Mouse (Mus musculus) liver, embryonic 14.5 days (tissue): ENCODE results near the gene Ttc21a. TPM values are rescaled to one million over a fixed set of nuclear protein-coding genes. Genes with fewer than 3 reads are reported as not detected.

Source experiments
- ATAC-seq: fragments of 200-750 bp; cut with Nextera tagmentation; 2 replicates; pipeline ENCODE4 v1.8.0; 2017; ENCODE audit warnings: moderate number of reproducible peaks, mild to moderate bottlenecking, moderate library complexity; ENCODE audit not compliant: insufficient read depth
- DNase-seq, 3 experiments: peaks; one replicate each; pipeline ENCODE4 v3.0.0-alpha.2; 2012 to 2013; ENCODE audit warnings: low read depth in 3 of 3, low spot score in 3 of 3
- H3K27ac ChIP-seq: fragments of 300-500 bp; sonication (generic); 2 replicates; pipeline ENCODE4 v1.5.1; 2014; ENCODE audit warnings: moderate library complexity, mild to moderate bottlenecking, control low read depth, inconsistent platforms
- H3K27me3 ChIP-seq: fragments of 300-500 bp; sonication (generic); 2 replicates; pipeline ENCODE4 v1.6.1; 2014; ENCODE audit warnings: mild to moderate bottlenecking, low read length, moderate library complexity; ENCODE audit not compliant: control insufficient read depth, insufficient read depth
- H3K36me3 ChIP-seq: fragments of 300-500 bp; sonication (generic); replicated peaks from 2 replicates; pipeline ENCODE4 v1.6.1; 2014; ENCODE audit warnings: low read depth; ENCODE audit not compliant: control insufficient read depth, insufficient read depth
- H3K4me1 ChIP-seq, 2 experiments: fragments of 200-500 bp in 1 of 2; fragments of 300-500 bp in 1 of 2; sonication (generic) in 1 of 2; replicated peaks; 2 replicates each; pipeline ENCODE4 v1.6.1; 2012 to 2014; ENCODE audit warnings: antibody characterized with exemption in 1 of 2, inconsistent platforms in 1 of 2, low read length in 1 of 2; ENCODE audit not compliant: control insufficient read depth in 2 of 2, insufficient read depth in 2 of 2
- H3K4me2 ChIP-seq: fragments of 300-500 bp; sonication (generic); 2 replicates; pipeline ENCODE4 v1.6.1; 2014; ENCODE audit warnings: low read depth, mild to moderate bottlenecking, control low read depth, moderate library complexity
- H3K4me3 ChIP-seq, 2 experiments: fragments of 200-500 bp in 1 of 2; fragments of 300-500 bp in 1 of 2; sonication (generic) in 1 of 2; 2 replicates each; pipeline ENCODE4 v1.5.1; 2012 to 2014; ENCODE audit warnings: low read depth in 2 of 2, low read length in 2 of 2, mild to moderate bottlenecking in 2 of 2, control low read depth in 1 of 2, inconsistent platforms in 1 of 2, moderate library complexity in 1 of 2; ENCODE audit not compliant: insufficient read depth in 1 of 2
- H3K9ac ChIP-seq: fragments of 300-500 bp; sonication (generic); replicated peaks from 2 replicates; pipeline ENCODE4 v1.6.1; 2014; ENCODE audit warnings: mild to moderate bottlenecking, control low read depth, moderate library complexity
- H3K9me3 ChIP-seq: fragments of 300-500 bp; sonication (generic); 2 replicates; pipeline ENCODE4 v1.6.1; 2016; ENCODE audit warnings: low read length, mixed read lengths; ENCODE audit not compliant: control insufficient read depth
- CTCF ChIP-seq: IDR thresholded peaks from 2 replicates; pipeline ENCODE4 v1.5.1; 2016; ENCODE audit warnings: antibody characterized with exemption, low read depth, control low read depth
- EP300 ChIP-seq: IDR thresholded peaks from 2 replicates; pipeline ENCODE4 v1.6.1; 2016; ENCODE audit warnings: antibody characterized with exemption, low read depth
- WGBS: fragments of 180-500 bp; shearing (Covaris S2); extraction: QIAGEN DNeasy Blood & Tissue Kit; methylation state at CpG from one replicate; pipeline ENCODE4 v1.1.7; 2014; ENCODE audit not compliant: insufficient replicate concordance; 5-methylcytosine and 5-hydroxymethylcytosine counted together
- polyA plus RNA-seq, 2 experiments: library from polyadenylated mRNA; depleted of rRNA in 1 of 2; stranded (reverse) in 1 of 2; unstranded in 1 of 2; fragments of >200 nt; fragmentation: Nextera tagmentation in 1 of 2; extraction: Ambion mirVana in 1 of 2; gene quantifications; 2 replicates each; pipeline versions ENCODE4 v1.2.1 to v1.2.3; 2012 to 2014

The Ttc21a gene
- polyA plus RNA-seq, 2 experiments = 0.11 to 0.22 TPM

GRCm38 (mm10) chr9:120013251-120013820, 75.9 kb downstream of the Ttc21a start:
- WGBS = 52% methylated on average over 11 of the region's 11 CpGs
- ATAC-seq = no peak
- H3K4me3 ChIP-seq = no peak overlapping the region
- H3K27me3 ChIP-seq = no peaks in the 10 kb centered on the region
- no peak overlapping the region for H3K4me2 ChIP-seq
- H3K36me3 ChIP-seq = no peaks in the 10 kb centered on the region
- H3K9me3 ChIP-seq = no peaks in the 10 kb centered on the region
- TF ChIP-seq CTCF (no peak), EP300 (no peak)
- no peak for DNase-seq
- no peak overlapping the region for H3K9ac ChIP-seq
- H3K27ac ChIP-seq = no peak overlapping the region
- H3K4me1 ChIP-seq = peaks cover 0 to 6% of the 10 kb centered on the region in 2 experiments; a peak in 1 of 4 replicates

GRCm38 (mm10) chr9:120014828-120015227, 77.4 kb downstream of the Ttc21a start:
- no peak overlapping the region for H3K9ac ChIP-seq
- 59% methylated on average over 6 of the region's 6 CpGs for WGBS
- no peaks in the 10 kb centered on the region for H3K27me3 ChIP-seq
- TF ChIP-seq EP300 = no peak
- no peak for TF ChIP-seq CTCF
- DNase-seq (no peak), ATAC-seq (no peak)
- H3K27ac ChIP-seq = no peak overlapping the region
- no peaks in the 10 kb centered on the region for H3K36me3 ChIP-seq
- H3K9me3 ChIP-seq = no peaks in the 10 kb centered on the region
- no peak overlapping the region for H3K4me2 ChIP-seq
- no peak overlapping the region for H3K4me3 ChIP-seq
- H3K4me1 ChIP-seq = peaks cover 0 to 6% of the 10 kb centered on the region in 2 experiments; a peak in 1 of 4 replicates

GRCm38 (mm10) chr9:120016956-120017355, 79.5 kb downstream of the Ttc21a start:
- TF ChIP-seq CTCF (no peak), EP300 (no peak)
- Histone ChIP-seq H3K36me3 (no peaks in the 10 kb centered on the region), H3K9me3 (no peaks in the 10 kb centered on the region), H3K4me3 (no peak overlapping the region), H3K4me1 (no peaks in the 10 kb centered on the region), H3K9ac (no peak overlapping the region), H3K27me3 (no peaks in the 10 kb centered on the region), H3K4me2 (no peak overlapping the region), H3K27ac (no peak overlapping the region)
- WGBS = 68% methylated on average over 10 of the region's 10 CpGs
- ATAC-seq = no peak
- no peak for DNase-seq

Other genes starting within 250 kb of the Ttc21a start
- gene Scn10a, start 218.3 kb upstream of the Ttc21a start, polyA plus RNA-seq (2012; rRNA removed) = 0.08 and 0.11 TPM in 2 replicates
- 0.06 TPM in 1 of 2 replicates, not detected in the other for gene Scn10a, start 218.3 kb upstream of the Ttc21a start, polyA plus RNA-seq (2014; fragmentation: Nextera tagmentation; extraction: Ambion mirVana)
- gene Scn11a, start 112.2 kb upstream of the Ttc21a start, polyA plus RNA-seq (2012; rRNA removed) = 0.01 TPM in 1 of 2 replicates, not detected in the other
- gene Scn11a, start 112.2 kb upstream of the Ttc21a start, polyA plus RNA-seq (2014; fragmentation: Nextera tagmentation; extraction: Ambion mirVana) = not detected in 2 replicates
- 11.0 and 16.1 TPM in 2 replicates for gene Wdr48, start 42.7 kb upstream of the Ttc21a start, polyA plus RNA-seq (2012; rRNA removed)
- gene Wdr48, start 42.7 kb upstream of the Ttc21a start, polyA plus RNA-seq (2014; fragmentation: Nextera tagmentation; extraction: Ambion mirVana) = 20.6 and 25.6 TPM in 2 replicates
- 6.1 and 6.3 TPM in 2 replicates for gene Gorasp1, start within 50 bp of the Ttc21a start, polyA plus RNA-seq (2012; rRNA removed)
- gene Gorasp1, start within 50 bp of the Ttc21a start, polyA plus RNA-seq (2014; fragmentation: Nextera tagmentation; extraction: Ambion mirVana) = 9.1 and 9.4 TPM in 2 replicates
- 2.1 and 2.2 TPM in 2 replicates for gene Csrnp1, start 47.1 kb downstream of the Ttc21a start, polyA plus RNA-seq (2012; rRNA removed)
- 0.38 and 0.44 TPM in 2 replicates for gene Csrnp1, start 47.1 kb downstream of the Ttc21a start, polyA plus RNA-seq (2014; fragmentation: Nextera tagmentation; extraction: Ambion mirVana)
- gene Xirp1, start 86.0 kb downstream of the Ttc21a start, polyA plus RNA-seq (2012; rRNA removed) = not detected in 2 replicates
- gene Xirp1, start 86.0 kb downstream of the Ttc21a start, polyA plus RNA-seq (2014; fragmentation: Nextera tagmentation; extraction: Ambion mirVana) = not detected in 2 replicates
- 1.4 and 1.5 TPM in 2 replicates for gene Cx3cr1, start 132.3 kb downstream of the Ttc21a start, polyA plus RNA-seq (2012; rRNA removed)
- 0.69 and 1.3 TPM in 2 replicates for gene Cx3cr1, start 132.3 kb downstream of the Ttc21a start, polyA plus RNA-seq (2014; fragmentation: Nextera tagmentation; extraction: Ambion mirVana)
- gene Ccr8, start 154.5 kb downstream of the Ttc21a start, polyA plus RNA-seq (2012; rRNA removed) = not detected in 2 replicates
- not detected in 2 replicates for gene Ccr8, start 154.5 kb downstream of the Ttc21a start, polyA plus RNA-seq (2014; fragmentation: Nextera tagmentation; extraction: Ambion mirVana)
- gene Slc25a38, start 172.8 kb downstream of the Ttc21a start, polyA plus RNA-seq (2012; rRNA removed) = 94.3 and 106 TPM in 2 replicates
- 118 and 136 TPM in 2 replicates for gene Slc25a38, start 172.8 kb downstream of the Ttc21a start, polyA plus RNA-seq (2014; fragmentation: Nextera tagmentation; extraction: Ambion mirVana)
- gene Rpsa, start 190.1 kb downstream of the Ttc21a start, polyA plus RNA-seq (2012; rRNA removed) = 1,110 and 1,446 TPM in 2 replicates
- 1,498 and 1,559 TPM in 2 replicates for gene Rpsa, start 190.1 kb downstream of the Ttc21a start, polyA plus RNA-seq (2014; fragmentation: Nextera tagmentation; extraction: Ambion mirVana)
- gene Mobp, start 212.1 kb downstream of the Ttc21a start, polyA plus RNA-seq (2012; rRNA removed) = 0.01 TPM in 1 of 2 replicates, not detected in the other
- gene Mobp, start 212.1 kb downstream of the Ttc21a start, polyA plus RNA-seq (2014; fragmentation: Nextera tagmentation; extraction: Ambion mirVana) = not detected in 2 replicates